Mouse (Mus musculus) heart, embryonic 12.5 days (tissue): ENCODE measurements around the gene Phf21b. TPM values are rescaled to one million over a fixed set of nuclear protein-coding genes. Genes with fewer than 3 reads are reported as not detected.
"Not testable (repeated sequence)": the region's sequence is repeated elsewhere in the genome, so short reads cannot be mapped to it uniquely, and the experiment has no call there.

Source experiments
- ATAC-seq: fragments of 200-750 bp; cut with Nextera tagmentation; 2 replicates; pipeline ENCODE4 v1.8.0; 2017; ENCODE audit warnings: moderate TSS enrichment, moderate library complexity; ENCODE audit not compliant: insufficient number of reproducible peaks, low FRiP score
- H3K27ac ChIP-seq: fragments of 300-500 bp; sonication (generic); 2 replicates; pipeline ENCODE4 v1.5.1; 2016; ENCODE audit warnings: mild to moderate bottlenecking, moderate library complexity; ENCODE audit not compliant: poor library complexity, severe bottlenecking
- H3K27me3 ChIP-seq: fragments of 300-500 bp; sonication (generic); replicated peaks from 2 replicates; pipeline ENCODE4 v1.6.1; 2016; ENCODE audit warnings: mild to moderate bottlenecking, moderate library complexity
- H3K36me3 ChIP-seq: fragments of 300-500 bp; sonication (generic); 2 replicates; pipeline ENCODE4 v1.6.1; 2016; ENCODE audit warnings: mild to moderate bottlenecking, moderate library complexity
- H3K4me1 ChIP-seq: fragments of 300-500 bp; sonication (generic); replicated peaks from 2 replicates; pipeline ENCODE4 v1.6.1; 2016; ENCODE audit warnings: mild to moderate bottlenecking
- H3K4me2 ChIP-seq: fragments of 300-500 bp; sonication (generic); 2 replicates; pipeline ENCODE4 v1.6.1; 2016; ENCODE audit warnings: mild to moderate bottlenecking, moderate library complexity
- H3K4me3 ChIP-seq: fragments of 300-500 bp; sonication (generic); 2 replicates; pipeline ENCODE4 v1.5.1; 2016; ENCODE audit warnings: mild to moderate bottlenecking
- H3K9ac ChIP-seq: fragments of 300-500 bp; sonication (generic); 2 replicates; pipeline ENCODE4 v1.6.1; 2016; ENCODE audit warnings: mild to moderate bottlenecking, moderate library complexity
- H3K9me3 ChIP-seq: fragments of 300-500 bp; sonication (generic); replicated peaks from 2 replicates; pipeline ENCODE4 v1.6.1; 2016; ENCODE audit warnings: mild to moderate bottlenecking, moderate library complexity
- WGBS: fragments of 180-500 bp; shearing (Covaris S2); methylation state at CpG from one replicate; pipeline ENCODE4 v1.1.7; 2016; 5-methylcytosine and 5-hydroxymethylcytosine counted together
- polyA plus RNA-seq: library from polyadenylated mRNA; unstranded; fragments of >200 nt; fragmentation: Nextera tagmentation; extraction: Ambion mirVana; gene quantifications from 2 replicates; pipeline ENCODE4 v1.2.1, GENCODE M21; 2016

Gene Phf21b
- polyA plus RNA-seq, 1 experiment from 2014 or later = 0.22 TPM

GRCm38 (mm10) chr15:84772191-84773111, 83.4 kb downstream of the Phf21b start:
- no peaks in the 10 kb centered on the region for H3K9me3 ChIP-seq
- H3K27me3 ChIP-seq = no peaks in the 10 kb centered on the region
- no peak overlapping the region for H3K4me3 ChIP-seq
- H3K27ac ChIP-seq = no peak overlapping the region
- peaks cover 15% of the 10 kb centered on the region for H3K4me1 ChIP-seq
- no peak for ATAC-seq
- 79% methylated on average over 21 of the region's 21 CpGs for WGBS
- no peak overlapping the region for H3K4me2 ChIP-seq
- no peaks in the 10 kb centered on the region for H3K36me3 ChIP-seq
- no peak overlapping the region for H3K9ac ChIP-seq

- Histone ChIP-seq H3K4me3 (no peak overlapping the region), H3K27me3 (no peaks in the 10 kb centered on the region), H3K27ac (no peak overlapping the region), H3K9ac (no peak overlapping the region), H3K36me3 (no peaks in the 10 kb centered on the region), H3K9me3 (no peaks in the 10 kb centered on the region), H3K4me2 (no peak overlapping the region), H3K4me1 (peaks cover 13% of the 10 kb centered on the region)
- ATAC-seq = no peak
- WGBS = 76% methylated on average over 11 of the region's 11 CpGs
These were observed 86.1 kb downstream of the Phf21b start for GRCm38 (mm10) chr15:84769641-84770341.

DNA sequence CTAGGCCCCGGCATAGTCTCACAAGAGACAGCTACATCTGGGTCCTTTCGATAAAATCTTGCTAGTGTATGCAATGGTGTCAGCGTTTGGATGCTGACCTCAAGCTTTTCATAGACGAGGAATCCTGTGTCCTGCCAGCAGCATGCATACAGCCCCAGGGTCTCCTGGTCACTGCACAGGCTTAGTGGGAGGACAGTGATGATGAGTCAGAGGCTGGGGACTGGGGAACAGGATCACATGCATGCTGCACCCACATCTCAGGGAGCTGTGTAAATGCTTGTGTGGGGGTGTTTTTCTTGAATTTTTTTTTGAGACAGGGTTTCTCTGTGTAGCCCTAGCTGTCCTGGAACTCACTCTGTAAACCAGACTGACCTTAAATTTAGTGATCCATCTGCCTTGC, 87.3 kb downstream of the Phf21b start:
- not testable (repeated sequence) for H3K9ac ChIP-seq, H3K27ac ChIP-seq, H3K4me3 ChIP-seq, H3K9me3 ChIP-seq, H3K27me3 ChIP-seq, H3K36me3 ChIP-seq, H3K4me2 ChIP-seq, ATAC-seq, H3K4me1 ChIP-seq
- 76% methylated on average over 4 of the region's 4 CpGs for WGBS

DNA sequence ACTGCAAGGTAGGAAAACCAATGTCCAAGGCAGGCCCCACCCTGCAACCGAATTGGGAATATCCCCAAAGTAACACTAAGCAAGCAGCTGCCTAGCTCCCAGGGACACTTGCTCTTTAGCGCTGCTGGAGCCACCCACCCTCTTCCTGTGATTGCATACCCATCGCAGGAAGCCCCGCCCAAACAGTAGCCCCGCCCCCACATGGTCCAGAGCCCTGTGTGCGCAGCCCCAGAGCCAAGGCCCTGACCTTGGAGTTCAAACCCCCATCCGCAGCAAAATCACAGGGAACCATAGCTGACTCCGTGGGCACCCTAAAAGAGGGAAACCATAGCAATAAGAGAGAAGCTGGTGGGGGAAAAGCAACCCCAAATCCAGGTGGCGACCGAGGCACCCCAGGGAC, 89.2 kb downstream of the Phf21b start:
- no peaks in the 10 kb centered on the region for H3K9me3 ChIP-seq
- ATAC-seq = no peak
- H3K27me3 ChIP-seq = no peaks in the 10 kb centered on the region
- H3K27ac ChIP-seq = no peak overlapping the region
- no peak overlapping the region for H3K4me3 ChIP-seq
- H3K4me2 ChIP-seq = no peak overlapping the region
- H3K9ac ChIP-seq = no peak overlapping the region
- no peaks in the 10 kb centered on the region for H3K4me1 ChIP-seq
- H3K36me3 ChIP-seq = no peaks in the 10 kb centered on the region
- WGBS = 31% methylated on average over 10 of the region's 10 CpGs

DNA sequence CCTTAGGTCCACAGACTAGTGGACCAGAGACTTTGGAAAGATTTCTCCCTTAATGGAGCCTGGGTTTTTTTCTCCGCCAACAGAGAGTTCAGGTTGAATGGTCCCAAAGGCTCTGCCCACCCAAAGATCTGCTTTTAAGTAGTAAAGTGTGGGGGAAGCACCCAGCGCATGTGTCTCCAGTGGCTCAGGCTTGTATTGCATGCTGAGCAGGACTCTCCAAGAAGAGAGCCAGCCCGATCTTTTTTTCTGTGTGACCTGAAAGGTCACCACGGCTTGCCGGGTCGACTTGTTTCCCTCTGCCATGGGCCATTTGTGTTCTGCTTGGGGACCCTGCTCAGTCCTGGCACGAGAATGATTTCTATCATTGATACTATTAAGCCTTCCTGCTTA, 92.4 kb downstream of the Phf21b start:
- no peaks in the 10 kb centered on the region for H3K9me3 ChIP-seq
- ATAC-seq = no peak
- H3K4me1 ChIP-seq = no peaks in the 10 kb centered on the region
- H3K4me2 ChIP-seq = no peak overlapping the region
- 40% methylated on average over 7 of the region's 7 CpGs for WGBS
- no peak overlapping the region for H3K4me3 ChIP-seq
- H3K9ac ChIP-seq = no peak overlapping the region
- H3K36me3 ChIP-seq = no peaks in the 10 kb centered on the region
- no peaks in the 10 kb centered on the region for H3K27me3 ChIP-seq
- H3K27ac ChIP-seq = no peak overlapping the region

DNA sequence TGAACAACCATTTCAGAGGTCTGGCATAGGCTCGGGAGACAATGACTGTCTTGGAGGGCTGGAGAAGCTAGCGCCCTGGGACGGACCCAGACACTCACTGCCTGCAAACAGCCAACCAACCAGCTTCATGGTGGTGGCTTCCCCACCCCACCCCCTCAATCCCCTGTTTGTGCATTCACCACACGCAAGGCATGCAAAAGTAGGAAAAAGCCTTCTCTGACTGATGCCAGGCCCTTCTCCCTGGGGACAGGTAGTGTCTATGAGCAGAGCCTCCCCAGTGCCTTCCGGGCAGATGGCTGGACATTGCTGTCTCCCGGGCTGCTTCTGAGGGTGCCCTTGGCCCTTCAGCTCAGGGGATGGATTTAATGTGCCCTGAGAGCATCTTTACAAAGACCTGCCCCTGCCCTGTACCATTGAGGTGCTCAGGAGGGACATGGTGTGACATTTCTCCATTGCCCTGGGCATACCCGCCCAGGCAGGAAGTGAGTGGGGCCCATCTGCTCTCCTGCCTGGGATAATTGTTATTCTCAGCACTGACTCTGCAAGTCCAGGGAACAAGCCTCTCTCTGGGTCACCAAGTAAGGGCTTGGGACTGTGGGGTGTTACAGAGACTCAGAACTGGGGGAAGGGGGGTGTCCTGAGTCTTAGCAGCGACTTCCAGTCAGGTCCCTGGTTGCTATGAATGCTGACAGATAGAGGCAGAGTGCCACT, 93.0 kb downstream of the Phf21b start:
- Histone ChIP-seq H3K4me1 (no peaks in the 10 kb centered on the region), H3K27ac (no peak overlapping the region), H3K9me3 (no peaks in the 10 kb centered on the region), H3K9ac (no peak overlapping the region), H3K36me3 (no peaks in the 10 kb centered on the region), H3K27me3 (peaks cover 4% of the 10 kb centered on the region; the same call in 1 of the 2 replicates), H3K4me3 (no peak overlapping the region), H3K4me2 (no peak overlapping the region)
- ATAC-seq = no peak; the same call in 1 of the 2 replicates
- WGBS = 74% methylated on average over 8 of the region's 8 CpGs

DNA sequence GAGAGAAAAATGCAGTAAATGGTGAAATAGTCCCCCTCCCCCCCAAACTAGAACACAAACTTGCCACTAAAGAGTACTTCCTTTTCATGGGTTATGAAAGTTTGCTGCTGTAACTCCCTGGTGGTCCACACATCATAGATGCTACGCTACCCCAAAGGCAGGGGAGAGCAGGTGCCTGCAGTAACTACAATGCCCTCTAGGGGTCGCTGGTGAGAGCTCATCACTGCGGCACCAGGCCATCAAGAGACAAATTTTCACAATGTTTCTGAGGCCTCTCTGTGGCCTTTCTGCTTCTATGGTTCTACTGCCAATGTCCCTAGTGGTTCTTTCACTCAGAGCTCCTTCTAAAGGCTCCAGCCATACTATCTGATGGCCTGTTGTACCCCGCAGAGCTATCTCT, 97.4 kb downstream of the Phf21b start:
- WGBS = 39% methylated on average over 4 of the region's 4 CpGs
- Histone ChIP-seq H3K9ac (no peak overlapping the region), H3K4me3 (no peak overlapping the region), H3K4me2 (no peak overlapping the region), H3K27me3 (peaks cover 21% of the 10 kb centered on the region), H3K36me3 (no peaks in the 10 kb centered on the region), H3K4me1 (peaks cover 13% of the 10 kb centered on the region), H3K9me3 (no peaks in the 10 kb centered on the region), H3K27ac (no peak overlapping the region)
- no peak for ATAC-seq

- Histone ChIP-seq H3K4me3 (peak overlapping the region; percentile 39), H3K9ac (peak overlapping the region; percentile 25; the same call in 1 of the 2 replicates), H3K4me2 (peak overlapping the region; percentile 75), H3K27ac (no peak overlapping the region), H3K36me3 (no peaks in the 10 kb centered on the region), H3K9me3 (no peaks in the 10 kb centered on the region), H3K27me3 (peaks cover 21% of the 10 kb centered on the region), H3K4me1 (peaks cover 13% of the 10 kb centered on the region)
- ATAC-seq = 0 out of 2 replicates have a peak, but pooled peaks have one; percentile 6
- 2% methylated on average over 22 of the region's 22 CpGs for WGBS
These were observed 99.4 kb downstream of the Phf21b start for GRCm38 (mm10) chr15:84756426-84756825.

- H3K4me2 ChIP-seq = no peak overlapping the region
- no peak for ATAC-seq
- peaks cover 13% of the 10 kb centered on the region for H3K4me1 ChIP-seq
- no peaks in the 10 kb centered on the region for H3K36me3 ChIP-seq
- H3K27ac ChIP-seq = no peak overlapping the region
- WGBS = 4% methylated on average over 3 of the region's 3 CpGs
- no peak overlapping the region for H3K9ac ChIP-seq
- H3K27me3 ChIP-seq = peaks cover 21% of the 10 kb centered on the region
- H3K9me3 ChIP-seq = no peaks in the 10 kb centered on the region
- H3K4me3 ChIP-seq = no peak overlapping the region
These were observed 100.9 kb downstream of the Phf21b start for GRCm38 (mm10) chr15:84754987-84755386.

- 0 out of 2 replicates have a peak, but pooled peaks have one; percentile 45 for ATAC-seq
- Histone ChIP-seq H3K27me3 (no peaks in the 10 kb centered on the region), H3K4me1 (peaks cover 35% of the 10 kb centered on the region), H3K27ac (no peak overlapping the region), H3K9ac (no peak overlapping the region), H3K4me3 (no peak overlapping the region), H3K36me3 (no peaks in the 10 kb centered on the region), H3K9me3 (no peaks in the 10 kb centered on the region), H3K4me2 (no peak overlapping the region)
- WGBS = 57% methylated on average over 4 of the region's 4 CpGs
These were observed 110.0 kb downstream of the Phf21b start for GRCm38 (mm10) chr15:84745831-84746230.

DNA sequence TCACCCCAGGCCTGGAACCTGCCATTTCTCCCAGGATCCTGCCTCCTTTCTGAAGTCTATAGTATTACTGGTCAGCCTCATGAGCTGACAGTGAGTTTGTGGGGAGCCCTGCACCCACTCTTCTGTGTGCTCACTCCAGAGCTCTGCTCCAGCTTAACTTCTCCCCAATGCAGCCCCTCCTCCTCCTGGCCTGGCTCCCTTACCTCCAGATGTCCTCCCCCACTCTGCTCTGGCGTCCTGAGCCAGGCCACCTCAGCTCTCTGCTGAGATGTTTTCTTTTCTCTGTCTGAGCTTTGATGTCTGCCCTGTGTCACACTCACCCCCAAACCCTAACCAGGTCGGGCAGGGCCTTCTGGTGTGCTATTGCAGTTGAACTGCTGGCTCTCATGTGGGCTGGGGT, 111.5 kb downstream of the Phf21b start:
- Histone ChIP-seq H3K4me1 (peaks cover 35% of the 10 kb centered on the region), H3K9me3 (0 out of 2 replicates have a peak, but pooled peaks cover 3% of the 10 kb centered on the region), H3K36me3 (no peaks in the 10 kb centered on the region), H3K4me2 (no peak overlapping the region), H3K27me3 (no peaks in the 10 kb centered on the region), H3K27ac (no peak overlapping the region), H3K4me3 (no peak overlapping the region), H3K9ac (no peak overlapping the region; the same call in 1 of the 2 replicates)
- WGBS = 7% methylated on average over 2 of the region's 2 CpGs
- ATAC-seq = no peak
